Mouse (Mus musculus) neural tube, embryonic 11.5 days (tissue): ENCODE data around the gene Rbp3. TPM values are rescaled to one million over a fixed set of nuclear protein-coding genes. Genes with fewer than 3 reads are reported as not detected.

ENCODE experiments used
- ATAC-seq: fragments of 200-750 bp; cut with Nextera tagmentation; 2 replicates; pipeline ENCODE4 v1.8.0; 2017; ENCODE audit warnings: moderate number of reproducible peaks, mild to moderate bottlenecking, moderate TSS enrichment, moderate library complexity; ENCODE audit not compliant: insufficient read depth, low FRiP score, low TSS enrichment
- DNase-seq: peaks from one replicate; pipeline ENCODE4 v3.0.0-alpha.2; 2015; ENCODE audit warnings: low spot score
- H3K27ac ChIP-seq: fragments of 300-500 bp; sonication (generic); 2 replicates; pipeline ENCODE4 v1.5.1; 2014; ENCODE audit warnings: low read depth, mild to moderate bottlenecking, low read length
- H3K27me3 ChIP-seq: fragments of 300-500 bp; sonication (generic); 2 replicates; pipeline ENCODE4 v1.6.1; 2014; ENCODE audit warnings: mild to moderate bottlenecking, low read length, mixed read lengths; ENCODE audit not compliant: control insufficient read depth, insufficient read depth
- H3K36me3 ChIP-seq: fragments of 300-500 bp; sonication (generic); 2 replicates; pipeline ENCODE4 v1.6.1; 2014; ENCODE audit warnings: mild to moderate bottlenecking, low read length, moderate library complexity, mixed read lengths; ENCODE audit not compliant: control insufficient read depth, insufficient read depth
- H3K4me1 ChIP-seq: fragments of 300-500 bp; sonication (generic); 2 replicates; pipeline ENCODE4 v1.6.1; 2014; ENCODE audit warnings: low read length, mixed read lengths; ENCODE audit not compliant: control insufficient read depth, insufficient read depth
- H3K4me2 ChIP-seq: fragments of 300-500 bp; sonication (generic); 2 replicates; pipeline ENCODE4 v1.6.1; 2014; ENCODE audit warnings: low read depth, mild to moderate bottlenecking, moderate library complexity
- H3K4me3 ChIP-seq: fragments of 300-500 bp; sonication (generic); 2 replicates; pipeline ENCODE4 v1.5.1; 2014; ENCODE audit warnings: low read depth, low read length
- H3K9ac ChIP-seq: fragments of 300-500 bp; sonication (generic); 2 replicates; pipeline ENCODE4 v1.6.1; 2014; ENCODE audit warnings: mild to moderate bottlenecking, low read length
- H3K9me3 ChIP-seq: fragments of 300-500 bp; sonication (generic); 2 replicates; pipeline ENCODE4 v1.6.1; 2016; ENCODE audit warnings: low read length; ENCODE audit not compliant: control insufficient read depth
- WGBS: fragments of 180-500 bp; shearing (Covaris S2); extraction: QIAGEN DNeasy Blood & Tissue Kit; methylation state at CpG from one replicate; pipeline ENCODE4 v1.1.7; 2014; 5-methylcytosine and 5-hydroxymethylcytosine counted together
- polyA plus RNA-seq: library from polyadenylated mRNA; unstranded; fragments of >200 nt; fragmentation: Nextera tagmentation; extraction: Ambion mirVana; gene quantifications from 2 replicates; pipeline ENCODE4 v1.2.1, GENCODE M21; 2014

Gene Rbp3
- not detected in 2 replicates for polyA plus RNA-seq

- Histone ChIP-seq H3K4me3 (no peak within 1 kb of the TSS), H3K36me3 (no peaks in the 10 kb centered on the region), H3K27me3 (no peaks in the 10 kb centered on the region), H3K4me1 (no peaks in the 10 kb centered on the region), H3K9me3 (no peaks in the 10 kb centered on the region), H3K9ac (no peak within 1 kb of the TSS), H3K27ac (no peak within 1 kb of the TSS), H3K4me2 (no peak within 1 kb of the TSS)
- no peak for ATAC-seq
- WGBS: 88% methylated on average over 5 of the region's 5 CpGs
- DNase-seq: no peak
Observed at GRCm38 (mm10) chr14:33953761-33954160, at the start of gene Rbp3. TSS of gene Rbp3 (plus strand) at chr14:33954003.

GRCm38 (mm10) chr14:33904851-33905250 is 49.0 kb upstream of the Rbp3 start:
- no peak for DNase-seq

GRCm38 (mm10) chr14:33913727-33914126 is 40.1 kb upstream of the Rbp3 start:
- DNase-seq: peak; percentile 45
- ATAC-seq: no peak
- 29% methylated on average over 3 of the region's 3 CpGs for WGBS
- H3K4me2 ChIP-seq: no peak overlapping the region
- H3K27me3 ChIP-seq: no peaks in the 10 kb centered on the region
- H3K9me3 ChIP-seq: no peaks in the 10 kb centered on the region
- H3K27ac ChIP-seq: no peak overlapping the region
- H3K4me3 ChIP-seq: no peak overlapping the region
- no peak overlapping the region for H3K9ac ChIP-seq
- H3K4me1 ChIP-seq: no peaks in the 10 kb centered on the region
- no peaks in the 10 kb centered on the region for H3K36me3 ChIP-seq

More at GRCm38 (mm10) chr14:33904851-33905250, 49.0 kb upstream of the Rbp3 start:
- H3K27me3 ChIP-seq: no peaks in the 10 kb centered on the region
- H3K9me3 ChIP-seq: no peaks in the 10 kb centered on the region
- no peak overlapping the region for H3K27ac ChIP-seq
- no peak overlapping the region for H3K4me2 ChIP-seq
- no peak overlapping the region for H3K9ac ChIP-seq
- no peaks in the 10 kb centered on the region for H3K4me1 ChIP-seq
- H3K4me3 ChIP-seq: no peak overlapping the region
- no peaks in the 10 kb centered on the region for H3K36me3 ChIP-seq
- no peak for ATAC-seq

GRCm38 (mm10) chr14:33914206-33914605 is 39.6 kb upstream of the Rbp3 start:
- H3K27ac ChIP-seq: no peak overlapping the region
- no peaks in the 10 kb centered on the region for H3K27me3 ChIP-seq
- no peak overlapping the region for H3K9ac ChIP-seq
- peaks cover 1% of the 10 kb centered on the region; the same call in 1 of the 2 replicates for H3K4me1 ChIP-seq
- ATAC-seq: no peak
- no peak overlapping the region for H3K4me2 ChIP-seq
- WGBS: 89% methylated on average over 9 of the region's 9 CpGs
- no peak overlapping the region for H3K4me3 ChIP-seq
- H3K9me3 ChIP-seq: no peaks in the 10 kb centered on the region
- H3K36me3 ChIP-seq: no peaks in the 10 kb centered on the region
- DNase-seq: no peak

- Histone ChIP-seq H3K9ac (no peak overlapping the region), H3K36me3 (no peaks in the 10 kb centered on the region), H3K9me3 (no peaks in the 10 kb centered on the region), H3K4me1 (peaks cover 22% of the 10 kb centered on the region), H3K4me2 (no peak overlapping the region), H3K27ac (no peak overlapping the region), H3K4me3 (no peak overlapping the region), H3K27me3 (peaks cover 21% of the 10 kb centered on the region)
- ATAC-seq (peak; percentile 29; the same call in 1 of the 2 replicates), DNase-seq (peak; percentile 42)
- 9% methylated on average over 14 of the region's 14 CpGs for WGBS
Observed at GRCm38 (mm10) chr14:33920727-33921559, 32.9 kb upstream of the Rbp3 start.

GRCm38 (mm10) chr14:33922771-33923167 is 31.0 kb upstream of the Rbp3 start:
- H3K27ac ChIP-seq: no peak overlapping the region
- DNase-seq (no peak), ATAC-seq (no peak)
- H3K27me3 ChIP-seq: peaks cover 24% of the 10 kb centered on the region
- no peaks in the 10 kb centered on the region for H3K36me3 ChIP-seq
- peak overlapping the region; percentile 65; the same call in 1 of the 2 replicates for H3K9ac ChIP-seq
- peaks cover 22% of the 10 kb centered on the region for H3K4me1 ChIP-seq
- peak overlapping the region; percentile 59 for H3K4me3 ChIP-seq
- no peaks in the 10 kb centered on the region for H3K9me3 ChIP-seq
- H3K4me2 ChIP-seq: peak overlapping the region; percentile 94
- 7% methylated on average over 8 of the region's 8 CpGs for WGBS

GRCm38 (mm10) chr14:33923168-33924070 is 30.4 kb upstream of the Rbp3 start, which contains the start of gene Gdf10:
TSS of gene Gdf10 (plus strand) at chr14:33923587.
- peak; percentile 50 for ATAC-seq
- WGBS: under 1% methylated on average over 66 of the region's 85 CpGs
- Histone ChIP-seq H3K4me1 (peaks cover 22% of the 10 kb centered on the region), H3K4me2 (peak within 1 kb of the TSS; percentile 94), H3K27me3 (peaks cover 24% of the 10 kb centered on the region), H3K4me3 (peak within 1 kb of the TSS; percentile 59), H3K36me3 (no peaks in the 10 kb centered on the region), H3K27ac (no peak within 1 kb of the TSS), H3K9me3 (no peaks in the 10 kb centered on the region), H3K9ac (peak within 1 kb of the TSS; percentile 65)
- DNase-seq: peak; percentile 66

- H3K27ac ChIP-seq: no peak overlapping the region
- H3K4me3 ChIP-seq: no peak overlapping the region
- no peak for ATAC-seq
- 55% methylated on average over 17 of the region's 17 CpGs for WGBS
- no peaks in the 10 kb centered on the region for H3K9me3 ChIP-seq
- no peaks in the 10 kb centered on the region for H3K36me3 ChIP-seq
- peak; percentile 9 for DNase-seq
- no peak overlapping the region for H3K9ac ChIP-seq
- H3K4me2 ChIP-seq: no peak overlapping the region
- no peaks in the 10 kb centered on the region for H3K4me1 ChIP-seq
- H3K27me3 ChIP-seq: no peaks in the 10 kb centered on the region
Observed at GRCm38 (mm10) chr14:33931853-33932252, 21.9 kb upstream of the Rbp3 start.
